ENCODE assay signal across 11 mouse cellular contexts in the genomic region with DNA sequence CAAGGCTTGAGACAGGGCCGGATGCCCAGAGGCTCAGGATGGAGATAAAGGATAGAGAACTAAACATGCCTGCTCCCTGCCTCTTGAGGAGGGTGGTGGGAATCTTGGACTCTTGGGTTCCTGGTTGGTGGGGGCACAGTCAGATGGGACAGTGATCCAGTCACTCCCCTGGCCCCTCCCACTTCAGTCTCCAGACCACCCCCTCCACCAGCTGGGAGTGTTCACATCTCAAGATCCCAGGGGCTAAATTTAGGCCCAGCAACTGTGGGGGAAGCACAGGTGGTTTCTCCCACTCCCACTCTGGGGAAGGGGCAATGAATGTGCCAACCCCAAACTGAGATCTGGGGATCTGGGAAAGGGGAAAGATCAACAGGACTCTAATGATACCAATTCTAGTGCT. TPM values are rescaled to one million over a fixed set of nuclear protein-coding genes. Genes with fewer than 3 reads are reported as not detected.
DNase-seq lines count a peak whose midpoint lies in the region; ATAC-seq and TF ChIP-seq lines count a peak whose summit lies in the region.
"Had no signal": no experiment of that assay in that cellular context is flagged by ENCODE, and none has a peak within 500 bp of the region (broad histone marks: within the 10 kb centered on the region; RNA-seq: fewer than 3 reads in every experiment).

No protein-coding gene starts in this region.

- peaks cover 40% of the 10 kb centered on the region for H3K27me3 ChIP-seq in limb, embryonic 11.5 days (ENCODE audit: control insufficient read depth, insufficient read depth, low read length)
- peaks cover 77% of the 10 kb centered on the region for H3K27me3 ChIP-seq in limb, embryonic 10.5 days (ENCODE audit: low read depth, poor library complexity, severe bottlenecking)
- H3K27me3 ChIP-seq in neural tube, embryonic 15.5 days (replicated peaks): peaks cover 49% of the 10 kb centered on the region

- peak overlapping the region; percentile 92 for H3K4me2 ChIP-seq in limb, embryonic 11.5 days (ENCODE audit: low read depth, severe bottlenecking)
- H3K4me2 ChIP-seq in neural tube, embryonic 15.5 days: peak overlapping the region; percentile 99

- no peak overlapping the region for H3K27ac ChIP-seq in gastrocnemius, adult 2 months
- no peak overlapping the region for H3K27ac ChIP-seq in limb, embryonic 11.5 days (replicated peaks; ENCODE audit: low read depth, low read length)
- H3K27ac ChIP-seq in limb, embryonic 10.5 days: no peak overlapping the region
- H3K27ac ChIP-seq in neural tube, embryonic 15.5 days (replicated peaks): 0 out of 2 replicates have a peak overlapping the region, but pooled peaks have one; percentile 23
- H3K27ac ChIP-seq: heart, adult 2 months; midbrain, embryonic 13.5 days had no signal

- WGBS in limb, embryonic 11.5 days: 50% methylated on average over 1 of the region's 1 CpGs
- WGBS in limb, embryonic 10.5 days: 36% methylated on average over 1 of the region's 1 CpGs
- WGBS in neural tube, embryonic 15.5 days: 31% methylated on average over 1 of the region's 1 CpGs

- no peak for TF ChIP-seq CTCF in gastrocnemius, adult 2 months (IDR thresholded peaks at IDR 0.05)

- H3K4me3 ChIP-seq in gastrocnemius, adult 2 months: peak overlapping the region; percentile 83
- 0 out of 2 replicates have a peak overlapping the region, but pooled peaks have one; percentile 0 for H3K4me3 ChIP-seq in limb, embryonic 11.5 days (ENCODE audit: low read depth, low read length)
- H3K4me3 ChIP-seq in limb, embryonic 10.5 days: no peak overlapping the region; the same call in 1 of the 2 replicates
- H3K4me3 ChIP-seq in neural tube, embryonic 15.5 days (replicated peaks): peak overlapping the region; percentile 56
- H3K4me3 ChIP-seq: heart, adult 2 months; midbrain, embryonic 13.5 days had no signal

- DNase-seq in gastrocnemius, adult 2 months: no peak
- DNase-seq in gastrocnemius, postnatal 14 days: no peak
- no peak for DNase-seq in limb, embryonic 11.5 days (ENCODE audit: low spot score)
- DNase-seq in limb, embryonic 10.5 days (ENCODE audit: low spot score): no peak
- DNase-seq in kidney, postnatal 25 days: peak; percentile 38 to 60
- no peak for DNase-seq in adrenal gland, adult 8-10 months
- no peak for DNase-seq in spleen, postnatal 10 days (ENCODE audit: low spot score in 2 of 2)
- DNase-seq: heart, adult 2 months; thymus, adult 18-20 months had no signal

- peaks cover 11% of the 10 kb centered on the region; the same call in 1 of the 2 replicates for H3K4me1 ChIP-seq in limb, embryonic 11.5 days (ENCODE audit: control insufficient read depth, insufficient read depth, low read length)
- H3K4me1 ChIP-seq in limb, embryonic 10.5 days: peaks cover 37% of the 10 kb centered on the region
- H3K4me1 ChIP-seq in neural tube, embryonic 15.5 days: peaks cover 19% of the 10 kb centered on the region

- no peaks in the 10 kb centered on the region for H3K9me3 ChIP-seq in limb, embryonic 11.5 days (ENCODE audit: control insufficient read depth, low read length)
- no peaks in the 10 kb centered on the region for H3K9me3 ChIP-seq in limb, embryonic 10.5 days (replicated peaks)
- no peaks in the 10 kb centered on the region for H3K9me3 ChIP-seq in neural tube, embryonic 15.5 days (replicated peaks)
- H3K9me3 ChIP-seq: midbrain, embryonic 13.5 days had no signal

- no peak for ATAC-seq in limb, embryonic 11.5 days (ENCODE audit: insufficient number of reproducible peaks, low FRiP score, low TSS enrichment, low read depth)
- no peak for ATAC-seq in neural tube, embryonic 15.5 days (ENCODE audit: low FRiP score)
- ATAC-seq: midbrain, embryonic 13.5 days had no signal

- no peaks in the 10 kb centered on the region for H3K36me3 ChIP-seq in limb, embryonic 11.5 days (ENCODE audit: control insufficient read depth, insufficient read depth, low read length)
- no peaks in the 10 kb centered on the region for H3K36me3 ChIP-seq in limb, embryonic 10.5 days
- H3K36me3 ChIP-seq in neural tube, embryonic 15.5 days: no peaks in the 10 kb centered on the region
- H3K36me3 ChIP-seq: midbrain, embryonic 13.5 days had no signal

- intact Hi-C loops in gastrocnemius, adult 2 months (cut with DNase I): no loop called here
- intact Hi-C loops in gastrocnemius, postnatal 14 days (cut with DNase I; ENCODE audit: low total_unique reads): no loop called here

- H3K9ac ChIP-seq in limb, embryonic 11.5 days (ENCODE audit: low read length): no peak overlapping the region
- no peak overlapping the region for H3K9ac ChIP-seq in neural tube, embryonic 15.5 days (replicated peaks)
- H3K9ac ChIP-seq: midbrain, embryonic 13.5 days had no signal

RNA-seq across cellular contexts. Expression of a gene that starts 1.3 kb away (rescaled TPM):
- 1 to 10 TPM; 1.6 to 2.6 TPM for total RNA-seq in gastrocnemius, adult 2 months (2021)
- total RNA-seq in gastrocnemius, postnatal 14 days (2021): 1 to 10 TPM; 4.8 to 7.2 TPM
- 7.6 and 8.1 TPM in 2 replicates for polyA plus RNA-seq in limb, embryonic 11.5 days (2014; fragmentation: Nextera tagmentation; extraction: Ambion mirVana)
- polyA plus RNA-seq in limb, embryonic 10.5 days (2016; fragmentation: Nextera tagmentation; extraction: Ambion mirVana): 3.2 and 5.3 TPM in 2 replicates
- 3.1 and 6.6 TPM in 2 replicates for polyA plus RNA-seq in neural tube, embryonic 15.5 days (2015; fragmentation: Nextera tagmentation; extraction: Ambion mirVana)
- total RNA-seq in adrenal gland, adult 8-10 months (2022): 1 to 10 TPM; 2.5 to 5.8 (median 4.6) TPM

RNA-seq across cellular contexts. Expression of a gene that starts 22.3 kb away (rescaled TPM):
- 10 to 100 TPM; 37.8 to 39.3 TPM for total RNA-seq in gastrocnemius, adult 2 months (2021)
- total RNA-seq in gastrocnemius, postnatal 14 days (2021): 10 to 100 TPM; 50.2 to 54.0 TPM
- polyA plus RNA-seq in limb, embryonic 11.5 days (2014; fragmentation: Nextera tagmentation; extraction: Ambion mirVana): 274 and 289 TPM in 2 replicates
- polyA plus RNA-seq in limb, embryonic 10.5 days (2016; fragmentation: Nextera tagmentation; extraction: Ambion mirVana): 267 and 322 TPM in 2 replicates
- polyA plus RNA-seq in neural tube, embryonic 15.5 days (2015; fragmentation: Nextera tagmentation; extraction: Ambion mirVana): 121 and 157 TPM in 2 replicates
- total RNA-seq in adrenal gland, adult 8-10 months (2022): 10 to 100 TPM; 67.4 to 77.6 (median 70.5) TPM

RNA-seq across cellular contexts. Expression of a gene that starts 38.4 kb away (rescaled TPM):
- 100 to 1,000 TPM; 299 to 383 TPM for total RNA-seq in gastrocnemius, adult 2 months (2021)
- total RNA-seq in gastrocnemius, postnatal 14 days (2021): 100 to 1,000 TPM; 455 to 537 TPM
- polyA plus RNA-seq in limb, embryonic 11.5 days (2014; fragmentation: Nextera tagmentation; extraction: Ambion mirVana): 831 and 876 TPM in 2 replicates
- polyA plus RNA-seq in limb, embryonic 10.5 days (2016; fragmentation: Nextera tagmentation; extraction: Ambion mirVana): 592 and 676 TPM in 2 replicates
- polyA plus RNA-seq in neural tube, embryonic 15.5 days (2015; fragmentation: Nextera tagmentation; extraction: Ambion mirVana): 381 and 453 TPM in 2 replicates
- total RNA-seq in adrenal gland, adult 8-10 months (2022): 100 to 1,000 TPM; 401 to 777 (median 537) TPM

RNA-seq across cellular contexts. Expression of a gene that starts 39.0 kb away (rescaled TPM):
- total RNA-seq in gastrocnemius, adult 2 months (2021): 1,000 to 10,000 TPM in 1 of 2 experiments, 100 to 1,000 TPM in 1; 932 to 1,025 TPM
- 1,000 to 10,000 TPM; 1,413 to 1,625 TPM for total RNA-seq in gastrocnemius, postnatal 14 days (2021)
- polyA plus RNA-seq in limb, embryonic 11.5 days (2014; fragmentation: Nextera tagmentation; extraction: Ambion mirVana): 4,010 and 4,046 TPM in 2 replicates
- polyA plus RNA-seq in limb, embryonic 10.5 days (2016; fragmentation: Nextera tagmentation; extraction: Ambion mirVana): 3,499 and 3,829 TPM in 2 replicates
- polyA plus RNA-seq in neural tube, embryonic 15.5 days (2015; fragmentation: Nextera tagmentation; extraction: Ambion mirVana): 2,372 and 2,481 TPM in 2 replicates
- 1,000 to 10,000 TPM; 2,263 to 2,673 (median 2,524) TPM for total RNA-seq in adrenal gland, adult 8-10 months (2022)

RNA-seq across cellular contexts. Expression of a gene that starts 40.6 kb away (rescaled TPM):
- total RNA-seq in gastrocnemius, adult 2 months (2021): 1 to 10 TPM; 4.2 to 6.5 TPM
- total RNA-seq in gastrocnemius, postnatal 14 days (2021): 1 to 10 TPM; 5.0 to 6.4 TPM
- polyA plus RNA-seq in limb, embryonic 11.5 days (2014; fragmentation: Nextera tagmentation; extraction: Ambion mirVana): 15.3 and 19.4 TPM in 2 replicates
- polyA plus RNA-seq in limb, embryonic 10.5 days (2016; fragmentation: Nextera tagmentation; extraction: Ambion mirVana): 14.5 and 15.4 TPM in 2 replicates
- polyA plus RNA-seq in neural tube, embryonic 15.5 days (2015; fragmentation: Nextera tagmentation; extraction: Ambion mirVana): 16.0 and 16.2 TPM in 2 replicates
- 10 to 100 TPM; 12.9 to 15.0 (median 13.6) TPM for total RNA-seq in adrenal gland, adult 8-10 months (2022)

Comparison
In these comparisons a context has a peak if more than half of its experiments do, and no peak if none do; other contexts are left out.
1. DNase-seq: peak in kidney, postnatal 25 days (2 of 2); none in gastrocnemius, adult 2 months (single experiment), gastrocnemius, postnatal 14 days (single experiment), limb, embryonic 11.5 days (single experiment), limb, embryonic 10.5 days (single experiment), adrenal gland, adult 8-10 months (single experiment) and spleen, postnatal 10 days (0 of 2).